Mouse (Mus musculus): ENCODE data around the gene Gpr68.

DNA sequence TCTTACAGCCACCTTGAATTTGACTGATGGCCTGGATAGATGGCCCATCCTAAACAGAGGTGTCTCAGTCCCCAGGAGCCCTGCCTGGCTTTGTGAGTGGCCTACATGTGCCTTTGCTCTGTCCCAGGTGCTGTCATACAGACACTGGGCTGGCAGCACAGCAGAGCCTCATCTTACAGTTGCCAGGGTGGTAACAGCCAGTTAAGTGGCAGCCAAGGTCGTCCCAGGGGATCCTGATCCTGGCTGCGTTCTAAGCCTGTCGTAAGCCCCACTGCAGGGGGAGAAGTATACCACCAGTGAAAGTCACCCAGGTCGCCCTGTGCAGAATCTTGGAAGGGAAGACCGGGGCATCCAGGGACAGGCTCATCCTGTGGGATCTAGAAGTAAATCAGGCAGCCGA is 68.1 kb downstream of the Gpr68 start:
- TF ChIP-seq CTCF (IDR thresholded peaks at IDR 0.05; ENCODE audit: control insufficient read depth, insufficient read depth, insufficient read length) (no peak), MAX (IDR thresholded peaks at IDR 0.05) (no peak)
